Mouse (Mus musculus): ENCODE data around the gene Slc7a7. TPM values are rescaled to one million over a fixed set of nuclear protein-coding genes. Genes with fewer than 3 reads are reported as not detected.

Gene Slc7a7
- polyA plus RNA-seq, 1 experiment = 0.35 TPM

DNA sequence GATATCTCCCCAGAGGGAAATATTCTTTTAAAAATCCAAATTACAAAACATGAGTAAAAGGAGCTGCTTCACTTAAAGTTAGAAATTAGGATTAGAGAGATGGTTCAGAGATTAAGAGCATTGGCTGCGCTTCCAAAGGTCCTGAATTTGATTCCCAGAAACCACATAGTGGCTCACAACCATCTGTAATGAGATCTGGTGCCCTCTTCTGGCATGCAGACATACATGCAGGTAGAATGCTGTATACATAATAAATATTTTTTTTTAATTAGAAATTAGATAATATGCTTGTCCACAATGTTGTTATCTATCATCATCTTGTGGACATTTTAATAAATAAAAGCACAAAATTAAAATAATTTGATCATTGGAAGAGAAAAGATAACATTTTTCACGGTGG is 89.0 kb downstream of the Slc7a7 start:
- no peak overlapping the region for H3K4me3 ChIP-seq (ENCODE audit: insufficient read depth, poor library complexity, severe bottlenecking)
- no peaks in the 10 kb centered on the region for H3K36me3 ChIP-seq (ENCODE audit: control insufficient read depth, insufficient read depth)
- TF ChIP-seq MAX (IDR thresholded peaks at IDR 0.05) (no peak), CEBPB (IDR thresholded peaks at IDR 0.05; ENCODE audit: low read depth) (no peak), FOSL1 (IDR thresholded peaks at IDR 0.05; ENCODE audit: insufficient read depth, low read length, poor library complexity, severe bottlenecking) (no peak), MYOD1 (IDR thresholded peaks at IDR 0.05; ENCODE audit: control insufficient read depth, insufficient read length, low read depth) (no peak), CTCF (IDR thresholded peaks at IDR 0.05; ENCODE audit: control insufficient read depth, insufficient read depth, insufficient read length) (no peak), MYOG (IDR thresholded peaks at IDR 0.05; ENCODE audit: control insufficient read depth, extremely low read depth, insufficient read length) (no peak), USF1 (IDR thresholded peaks at IDR 0.05; ENCODE audit: low read depth) (no peak)

DNA sequence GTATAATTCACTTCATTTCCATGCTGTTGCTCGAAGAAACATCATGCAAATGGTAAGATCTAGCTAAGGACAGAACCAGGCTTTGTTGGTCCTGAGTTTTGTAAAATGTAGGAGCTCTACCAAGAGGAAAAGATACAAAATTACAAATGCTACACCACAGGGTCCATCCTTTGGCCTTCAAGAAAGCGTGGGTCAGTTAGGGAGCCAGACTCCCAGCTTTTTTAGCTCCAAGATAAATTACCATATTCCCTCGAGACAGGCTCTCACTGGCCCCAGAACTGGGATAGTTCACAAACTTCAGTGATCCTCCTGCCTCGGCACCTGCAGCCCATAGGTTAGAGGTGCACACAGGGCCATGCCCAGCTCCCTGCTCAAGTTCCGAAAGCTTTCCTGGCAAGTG is 93.1 kb downstream of the Slc7a7 start:
- H3K79me3 ChIP-seq (ENCODE audit: low read depth) = no peaks in the 10 kb centered on the region
- H3K27me3 ChIP-seq (ENCODE audit: control insufficient read depth, insufficient read depth, insufficient read length) = no peaks in the 10 kb centered on the region
- no peaks in the 10 kb centered on the region for H3K79me2 ChIP-seq (ENCODE audit: control insufficient read depth, insufficient read depth)
- H3ac ChIP-seq (ENCODE audit: control insufficient read depth, insufficient read length, low read depth) = no peak overlapping the region
- no peak overlapping the region for H3K4me3 ChIP-seq (ENCODE audit: insufficient read depth, poor library complexity, severe bottlenecking)
- no peak for TF ChIP-seq FOSL1 (IDR thresholded peaks at IDR 0.05; ENCODE audit: insufficient read depth, low read length, poor library complexity, severe bottlenecking)
- no peak for TF ChIP-seq MYOG (IDR thresholded peaks at IDR 0.05; ENCODE audit: control insufficient read depth, extremely low read depth, insufficient read length)
- no peak for TF ChIP-seq CTCF (IDR thresholded peaks at IDR 0.05; ENCODE audit: control insufficient read depth, insufficient read depth, insufficient read length)
- TF ChIP-seq MAX (IDR thresholded peaks at IDR 0.05) = no peak
- no peak for TF ChIP-seq CEBPB (IDR thresholded peaks at IDR 0.05; ENCODE audit: low read depth)
- no peak for TF ChIP-seq USF1 (IDR thresholded peaks at IDR 0.05; ENCODE audit: low read depth)
- TF ChIP-seq MYOD1 (IDR thresholded peaks at IDR 0.05; ENCODE audit: control insufficient read depth, insufficient read length, low read depth) = no peak
- no peaks in the 10 kb centered on the region for H3K36me3 ChIP-seq (ENCODE audit: control insufficient read depth, insufficient read depth)

More for the DNA sequence above, 89.0 kb downstream of the Slc7a7 start:
- no peak overlapping the region for H3ac ChIP-seq (ENCODE audit: control insufficient read depth, insufficient read length, low read depth)
- no peaks in the 10 kb centered on the region for H3K79me2 ChIP-seq (ENCODE audit: control insufficient read depth, insufficient read depth)
- peaks cover 3% of the 10 kb centered on the region for H3K27me3 ChIP-seq (ENCODE audit: control insufficient read depth, insufficient read depth, insufficient read length)
- H3K79me3 ChIP-seq (ENCODE audit: low read depth) = no peaks in the 10 kb centered on the region

DNA sequence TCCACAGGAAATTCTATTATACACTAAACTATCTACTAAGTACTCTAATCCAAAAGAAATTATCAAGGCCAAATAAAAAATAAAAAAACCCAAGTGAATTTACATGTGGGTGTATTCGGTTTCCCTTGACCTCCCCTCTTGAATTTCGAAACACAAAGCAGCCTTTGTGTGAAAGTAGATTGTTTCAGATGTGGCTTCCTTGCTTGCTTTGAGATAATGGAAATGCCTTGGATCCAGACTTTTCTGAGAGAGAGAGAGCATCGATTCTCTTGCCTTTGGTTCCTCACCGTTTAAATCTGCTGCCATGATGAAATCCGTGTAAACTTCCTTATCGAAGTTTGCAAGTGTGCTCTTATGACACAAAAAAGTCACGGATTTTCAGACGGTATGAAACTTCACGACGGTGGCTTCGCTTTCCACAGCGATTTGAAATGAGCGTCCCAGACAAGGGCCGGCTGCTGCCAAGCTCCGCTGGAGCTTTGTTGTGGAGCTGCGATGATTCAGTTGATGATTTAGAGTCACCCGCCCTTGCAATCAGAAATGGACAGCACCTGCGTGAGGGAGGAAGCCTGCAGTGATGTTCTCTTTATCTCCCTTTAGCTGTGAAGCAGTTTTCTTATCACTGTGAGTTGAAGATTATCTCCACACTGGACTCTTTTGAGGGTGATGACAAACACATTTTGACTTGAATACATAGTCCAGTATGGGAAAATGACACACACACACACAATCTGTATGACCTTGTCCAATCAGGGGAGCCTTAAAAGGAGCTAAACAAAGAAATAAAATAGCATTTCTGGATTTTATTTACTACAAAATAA is 95.8 kb downstream of the Slc7a7 start:
- TF ChIP-seq MAX (IDR thresholded peaks at IDR 0.05) (no peak), USF1 (IDR thresholded peaks at IDR 0.05; ENCODE audit: low read depth) (no peak), CTCF (IDR thresholded peaks at IDR 0.05; ENCODE audit: control insufficient read depth, insufficient read depth, insufficient read length) (no peak), FOSL1 (IDR thresholded peaks at IDR 0.05; ENCODE audit: insufficient read depth, low read length, poor library complexity, severe bottlenecking) (no peak), MYOG (IDR thresholded peaks at IDR 0.05; ENCODE audit: control insufficient read depth, extremely low read depth, insufficient read length) (no peak), CEBPB (IDR thresholded peaks at IDR 0.05; ENCODE audit: low read depth) (no peak), MYOD1 (IDR thresholded peaks at IDR 0.05; ENCODE audit: control insufficient read depth, insufficient read length, low read depth) (no peak)
- no peaks in the 10 kb centered on the region for H3K36me3 ChIP-seq (ENCODE audit: control insufficient read depth, insufficient read depth)
- H3ac ChIP-seq (ENCODE audit: control insufficient read depth, insufficient read length, low read depth) = no peak overlapping the region
- no peaks in the 10 kb centered on the region for H3K79me2 ChIP-seq (ENCODE audit: control insufficient read depth, insufficient read depth)
- no peaks in the 10 kb centered on the region for H3K27me3 ChIP-seq (ENCODE audit: control insufficient read depth, insufficient read depth, insufficient read length)
- H3K4me3 ChIP-seq (ENCODE audit: insufficient read depth, poor library complexity, severe bottlenecking) = no peak overlapping the region
- H3K79me3 ChIP-seq (ENCODE audit: low read depth) = no peaks in the 10 kb centered on the region

Other genes starting within 250 kb of the Slc7a7 start
- 262 TPM for gene Dad1, start 163.7 kb downstream of the Slc7a7 start, polyA plus RNA-seq (2012; fragmentation: generic; extraction: Trizol)
- 32.9 TPM for gene Abhd4, start 163.6 kb downstream of the Slc7a7 start, polyA plus RNA-seq (2012; fragmentation: generic; extraction: Trizol)
- not detected for gene Olfr49, start 132.8 kb downstream of the Slc7a7 start, polyA plus RNA-seq (2012; fragmentation: generic; extraction: Trizol)
- 54.8 TPM for gene Oxa1l, start 56.9 kb downstream of the Slc7a7 start, polyA plus RNA-seq (2012; fragmentation: generic; extraction: Trizol)
- 518 TPM for gene Mrpl52, start 9.1 kb upstream of the Slc7a7 start, polyA plus RNA-seq (2012; fragmentation: generic; extraction: Trizol)
- gene Mmp14, start 13.8 kb upstream of the Slc7a7 start, polyA plus RNA-seq (2012; fragmentation: generic; extraction: Trizol) = 118 TPM
- 72.8 TPM for gene Lrp10, start 46.4 kb upstream of the Slc7a7 start, polyA plus RNA-seq (2012; fragmentation: generic; extraction: Trizol)
- gene Rem2, start 58.3 kb upstream of the Slc7a7 start, polyA plus RNA-seq (2012; fragmentation: generic; extraction: Trizol) = 0.56 TPM
- 174 TPM for gene Prmt5, start 99.7 kb upstream of the Slc7a7 start, polyA plus RNA-seq (2012; fragmentation: generic; extraction: Trizol)
- gene Haus4, start 136.8 kb upstream of the Slc7a7 start, polyA plus RNA-seq (2012; fragmentation: generic; extraction: Trizol) = 30.0 TPM
- gene Ajuba, start 159.8 kb upstream of the Slc7a7 start, polyA plus RNA-seq (2012; fragmentation: generic; extraction: Trizol) = 50.7 TPM
- 6.0 TPM for gene 4931414P19Rik, start 188.2 kb upstream of the Slc7a7 start, polyA plus RNA-seq (2012; fragmentation: generic; extraction: Trizol)
- 469 TPM for gene Psmb5, start 200.2 kb upstream of the Slc7a7 start, polyA plus RNA-seq (2012; fragmentation: generic; extraction: Trizol)
- 0.01 TPM for gene Psmb11, start 203.7 kb upstream of the Slc7a7 start, polyA plus RNA-seq (2012; fragmentation: generic; extraction: Trizol)
- gene Gm17606, start 223.2 kb upstream of the Slc7a7 start, polyA plus RNA-seq (2012; fragmentation: generic; extraction: Trizol) = not detected
- gene Cdh24, start 223.6 kb upstream of the Slc7a7 start, polyA plus RNA-seq (2012; fragmentation: generic; extraction: Trizol) = 4.6 TPM